Comparison of ENCODE assay signal across 23 mouse cellular contexts in the genomic region with DNA sequence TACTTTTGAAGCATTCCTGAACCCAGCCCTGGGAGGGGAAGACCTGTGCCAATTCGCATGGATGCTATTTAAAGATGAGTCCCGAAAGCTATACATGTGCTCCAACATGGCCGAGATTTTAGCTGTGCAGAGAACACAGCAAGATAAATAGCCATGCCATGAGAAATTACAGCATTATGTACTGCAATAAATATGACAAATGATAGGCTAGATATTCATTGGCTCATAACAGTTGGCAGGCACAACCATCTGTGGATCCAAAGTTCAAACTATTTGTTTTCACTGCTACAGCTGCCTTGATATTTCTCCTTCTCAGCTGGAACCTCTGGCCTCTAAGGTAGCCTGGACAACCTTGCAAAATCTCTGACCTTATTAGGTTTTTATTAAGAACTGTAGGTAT. TPM values are rescaled to one million over a fixed set of nuclear protein-coding genes. Genes with fewer than 3 reads are reported as not detected.
DNase-seq lines count a peak whose midpoint lies in the region; ATAC-seq and TF ChIP-seq lines count a peak whose summit lies in the region.
"Had no signal": no experiment of that assay in that cellular context is flagged by ENCODE, and none has a peak within 500 bp of the region (broad histone marks: within the 10 kb centered on the region; RNA-seq: fewer than 3 reads in every experiment).

No protein-coding gene starts in this region.

- no peaks in the 10 kb centered on the region for H3K4me1 ChIP-seq in intestine, embryonic 16.5 days (ENCODE audit: control insufficient read depth, insufficient read depth, low read length)
- H3K4me1 ChIP-seq: embryonic facial prominence, embryonic 15.5 days; heart, embryonic 15.5 days; hindbrain, embryonic 15.5 days had no signal

- no peak overlapping the region for H3K9ac ChIP-seq in intestine, embryonic 16.5 days (ENCODE audit: low read depth, low read length)
- H3K9ac ChIP-seq: embryonic facial prominence, embryonic 15.5 days; heart, embryonic 15.5 days; hindbrain, embryonic 15.5 days; neural tube, embryonic 12.5 days had no signal

- H3K4me2 ChIP-seq in intestine, embryonic 16.5 days (ENCODE audit: low read depth, low read length): no peak overlapping the region
- H3K4me2 ChIP-seq: embryonic facial prominence, embryonic 15.5 days; heart, embryonic 15.5 days; hindbrain, embryonic 15.5 days; liver, embryonic 11.5 days; neural tube, embryonic 12.5 days had no signal

- no peaks in the 10 kb centered on the region for H3K27me3 ChIP-seq in intestine, embryonic 16.5 days (replicated peaks; ENCODE audit: control insufficient read depth, insufficient read depth, low read length)
- H3K27me3 ChIP-seq: CH12.LX; embryonic facial prominence, embryonic 15.5 days; heart, embryonic 15.5 days; hindbrain, embryonic 15.5 days; neural tube, embryonic 12.5 days had no signal

- no peaks in the 10 kb centered on the region for H3K36me3 ChIP-seq in intestine, embryonic 16.5 days (ENCODE audit: control insufficient read depth, insufficient read depth, low read length)
- H3K36me3 ChIP-seq: embryonic facial prominence, embryonic 15.5 days; G1E; heart, embryonic 15.5 days; hindbrain, embryonic 15.5 days; neural tube, embryonic 12.5 days had no signal

- WGBS in intestine, embryonic 16.5 days: 68% methylated on average over 3 of the region's 3 CpGs

- no peaks in the 10 kb centered on the region for H3K9me3 ChIP-seq in intestine, embryonic 16.5 days (ENCODE audit: control insufficient read depth, low read length)
- H3K9me3 ChIP-seq: embryonic facial prominence, embryonic 15.5 days; G1E; heart, embryonic 15.5 days; hindbrain, embryonic 15.5 days; neural tube, embryonic 12.5 days had no signal

- peak; percentile 56 for ATAC-seq in intestine, embryonic 16.5 days
- ATAC-seq: forebrain, embryonic 14.5 days had no signal

- TF ChIP-seq CTCF in layer of hippocampus, adult 2 months (conservative IDR thresholded peaks at IDR 0.05): no peak

- DNase-seq in heart, adult 11 months: peak; percentile 57
- no peak for DNase-seq in heart, postnatal 25 days (ENCODE audit: low spot score)
- no peak for DNase-seq in layer of hippocampus, adult 2 months (ENCODE audit: low spot score in 2 of 2)
- DNase-seq in layer of hippocampus, adult 8-10 months (ENCODE audit: low spot score in 2 of 2): no peak
- DNase-seq in adipocyte (ENCODE audit: low spot score): peak; percentile 76
- no peak for DNase-seq in left cerebral cortex, postnatal 25 days (ENCODE audit: low spot score in 2 of 2)
- DNase-seq: B cell, adult 2 months; gastrocnemius, adult 2 months; heart, postnatal 4 days; kidney, adult 18-20 months; lung, adult 18-20 months; midbrain, embryonic 14.5 days; retina, postnatal 1 day; thymus, postnatal 14 days had no signal

- intact Hi-C loops in heart, postnatal 25 days (cut with DNase I): loop anchor here (5.0 kb wide), 1 partner anchor 88 kb away; no protein-coding TSS in a partner anchor
- intact Hi-C loops in left cerebral cortex, postnatal 25 days (cut with DNase I): loop anchor here (5.0 kb wide), 1 partner anchor 42 kb away; no protein-coding TSS in a partner anchor

- H3K4me3 ChIP-seq in layer of hippocampus, adult 2 months: no peak overlapping the region
- no peak overlapping the region for H3K4me3 ChIP-seq in intestine, embryonic 16.5 days (ENCODE audit: low read length)
- H3K4me3 ChIP-seq: embryonic facial prominence, embryonic 15.5 days; gastrocnemius, adult 2 months; heart, embryonic 15.5 days; hindbrain, embryonic 15.5 days; neural tube, embryonic 12.5 days had no signal

- H3K27ac ChIP-seq in layer of hippocampus, adult 2 months: peak overlapping the region; percentile 23; the same call in 1 of the 2 replicates
- no peak overlapping the region for H3K27ac ChIP-seq in intestine, embryonic 16.5 days (ENCODE audit: low read length)
- H3K27ac ChIP-seq: embryonic facial prominence, embryonic 15.5 days; gastrocnemius, adult 2 months; heart, embryonic 15.5 days; hindbrain, embryonic 15.5 days; neural tube, embryonic 12.5 days had no signal

RNA-seq across cellular contexts. Expression of a gene that starts 45.1 kb away (rescaled TPM):
- 100 to 1,000 TPM; 151 to 153 TPM for total RNA-seq in heart, postnatal 25 days (2021)
- 1 to 10 TPM; 6.8 to 7.7 TPM for total RNA-seq in layer of hippocampus, adult 2 months (2021)
- total RNA-seq in layer of hippocampus, adult 8-10 months (2022): 1 to 10 TPM; 6.7 to 9.4 (median 8.4) TPM
- polyA plus RNA-seq in intestine, embryonic 16.5 days (2015; fragmentation: Nextera tagmentation; extraction: Ambion mirVana): 72.7 and 76.3 TPM in 2 replicates
- 1 to 10 TPM; 7.0 to 8.3 TPM for total RNA-seq in left cerebral cortex, postnatal 25 days (2021)
- total RNA-seq: CH12.LX had no signal
- polyA plus RNA-seq: G1E had no signal

Comparison
In these comparisons a context has a peak if more than half of its experiments do, and no peak if none do; other contexts are left out.
1. DNase-seq: peak in heart, adult 11 months (single experiment) and adipocyte (single experiment); none in heart, postnatal 25 days (single experiment), layer of hippocampus, adult 2 months (0 of 2), layer of hippocampus, adult 8-10 months (0 of 2) and left cerebral cortex, postnatal 25 days (0 of 2).
2. RNA of a gene that starts 45.1 kb away (total RNA-seq): 151 to 153 TPM in heart, postnatal 25 days; 6.7 to 9.4 TPM in layer of hippocampus, adult 8-10 months, 7.0 to 8.3 TPM in left cerebral cortex, postnatal 25 days and 6.8 to 7.7 TPM in layer of hippocampus, adult 2 months; every median in the first group is over 10 times any median in the second.